Mouse (Mus musculus): ENCODE measurements around the gene Ccdc69.

Gene Ccdc69

DNA sequence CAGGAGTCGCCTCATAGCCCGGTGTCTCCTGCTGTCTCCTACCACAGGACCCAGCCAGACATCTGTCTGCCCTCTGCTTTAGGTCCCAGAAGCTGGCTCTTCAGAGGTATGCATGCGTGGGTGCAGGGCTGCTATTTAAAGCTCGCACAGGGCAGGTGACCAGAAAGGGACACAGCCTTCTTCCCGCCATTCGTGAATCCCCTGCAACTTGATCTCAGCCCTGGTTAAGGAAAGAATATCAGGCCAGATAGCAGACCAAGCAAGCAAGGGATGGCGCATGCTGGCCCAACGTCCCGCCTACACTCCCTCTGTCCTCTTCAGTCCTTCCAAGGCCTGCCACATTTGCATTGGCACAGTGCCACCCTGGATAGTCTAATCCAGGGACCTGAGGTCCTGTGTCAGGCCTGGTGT, 62.1 kb downstream of the Ccdc69 start:
- in situ Hi-C loops (cut with MboI; ENCODE audit: unreplicated experiment in 2 of 2) = no loop called here

DNA sequence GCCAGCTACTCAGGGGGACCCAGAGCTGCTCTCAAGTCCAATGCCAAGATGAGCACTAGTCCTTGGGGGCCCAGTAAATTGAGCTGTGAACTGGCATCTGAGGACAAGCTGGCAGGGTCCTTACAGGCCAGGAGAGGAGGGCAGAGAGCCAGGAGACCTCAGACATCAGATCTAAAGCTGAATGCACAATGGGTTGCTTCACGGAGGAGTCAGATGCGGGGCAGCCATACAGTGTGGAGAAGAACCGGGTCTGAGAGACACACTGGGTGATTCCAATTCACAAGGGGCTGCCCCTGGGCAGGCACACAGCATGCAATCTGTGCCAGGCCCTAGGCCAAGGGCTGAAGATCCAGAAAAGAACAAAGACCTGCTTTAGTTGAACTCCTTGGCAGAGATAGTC, 62.7 kb downstream of the Ccdc69 start:
- in situ Hi-C loops (cut with MboI; ENCODE audit: unreplicated experiment in 2 of 2) = no loop called here

DNA sequence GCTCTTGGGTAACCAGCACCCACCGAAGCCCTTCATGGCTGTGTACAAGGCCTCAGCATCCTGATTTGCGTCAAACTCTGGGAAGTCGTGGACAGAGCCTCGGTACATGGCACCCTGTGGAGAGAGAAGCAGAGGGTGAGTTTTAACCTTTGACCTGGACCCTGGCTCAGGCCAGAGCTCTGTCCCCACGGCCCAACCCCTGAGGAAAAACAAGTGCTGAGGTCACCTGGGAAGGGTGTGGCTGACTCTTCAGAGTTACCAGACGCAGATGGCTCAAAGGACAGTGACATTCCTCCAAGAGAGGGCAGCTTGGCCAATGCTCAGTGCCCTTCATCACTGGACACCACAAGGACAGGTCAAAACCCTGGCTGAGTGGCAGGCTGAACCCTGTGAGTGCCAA, 64.1 kb downstream of the Ccdc69 start:
- in situ Hi-C loops (cut with MboI; ENCODE audit: unreplicated experiment in 2 of 2) = no loop called here

DNA sequence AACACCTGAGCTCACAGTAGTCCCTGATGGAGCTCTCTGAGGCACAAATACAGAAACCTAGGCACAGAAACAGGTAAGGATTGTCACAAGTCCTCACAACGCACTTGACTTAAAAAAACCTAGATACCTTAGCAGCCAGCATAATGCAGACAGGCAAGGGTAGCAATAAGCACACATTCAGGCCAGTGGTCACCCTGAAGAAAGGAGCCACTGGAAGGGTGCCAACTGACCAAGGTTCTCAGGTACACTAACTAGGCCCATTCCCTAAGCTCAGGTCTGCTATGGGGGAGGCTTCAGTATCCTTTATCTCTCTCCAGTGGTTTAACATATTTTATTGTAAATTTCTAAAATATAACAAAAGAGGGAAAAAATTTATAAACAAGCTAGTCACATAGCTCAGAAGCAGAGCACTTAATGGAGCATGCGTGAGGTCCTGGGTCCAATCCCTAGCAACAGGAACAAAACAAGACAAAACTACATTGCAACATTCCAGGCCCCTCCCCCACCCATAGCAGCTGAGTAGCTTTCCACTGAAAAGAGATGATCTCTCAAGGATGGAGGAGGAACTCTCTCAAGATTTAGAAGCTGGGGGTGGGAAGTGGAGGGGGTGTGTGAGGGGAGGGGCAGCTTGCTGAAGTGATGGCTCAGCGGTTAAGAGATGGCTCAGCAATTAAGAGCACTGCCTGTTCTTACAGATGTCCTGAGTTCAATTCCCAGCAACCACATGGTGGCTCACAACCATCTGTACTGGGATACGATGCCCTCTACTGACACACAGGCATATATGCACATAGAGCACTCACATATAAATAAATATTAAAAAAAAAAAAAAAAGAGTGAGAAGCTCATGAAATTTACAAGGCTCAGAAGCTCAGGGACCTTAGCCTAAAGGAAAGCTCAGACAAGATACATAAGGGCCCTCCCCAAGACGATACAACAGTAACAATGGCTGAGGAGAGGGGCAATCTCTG, 65.1 kb downstream of the Ccdc69 start:
- in situ Hi-C loops (cut with MboI; ENCODE audit: unreplicated experiment in 2 of 2) = no loop called here

DNA sequence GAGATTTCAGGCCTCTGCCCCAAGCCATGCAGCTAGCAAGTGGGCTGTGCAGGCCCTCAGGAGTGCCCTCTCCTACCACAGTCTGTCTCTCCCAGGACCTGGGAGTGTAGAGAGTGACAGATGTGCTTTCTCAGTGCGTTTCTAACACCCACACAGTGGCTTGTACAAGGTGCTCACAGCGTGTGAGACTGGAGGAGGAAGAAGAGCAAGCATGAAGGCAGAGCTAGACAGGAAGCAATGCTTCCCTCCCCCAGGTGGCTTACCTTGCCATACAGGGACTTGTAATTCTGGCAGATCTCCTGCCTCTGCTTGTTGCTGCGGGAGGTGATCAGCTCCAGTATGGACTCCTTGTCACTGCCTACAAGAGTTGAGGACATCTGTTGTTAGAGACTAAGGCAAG, 66.5 kb downstream of the Ccdc69 start:
- in situ Hi-C loops (cut with MboI; ENCODE audit: unreplicated experiment in 2 of 2) = no loop called here

DNA sequence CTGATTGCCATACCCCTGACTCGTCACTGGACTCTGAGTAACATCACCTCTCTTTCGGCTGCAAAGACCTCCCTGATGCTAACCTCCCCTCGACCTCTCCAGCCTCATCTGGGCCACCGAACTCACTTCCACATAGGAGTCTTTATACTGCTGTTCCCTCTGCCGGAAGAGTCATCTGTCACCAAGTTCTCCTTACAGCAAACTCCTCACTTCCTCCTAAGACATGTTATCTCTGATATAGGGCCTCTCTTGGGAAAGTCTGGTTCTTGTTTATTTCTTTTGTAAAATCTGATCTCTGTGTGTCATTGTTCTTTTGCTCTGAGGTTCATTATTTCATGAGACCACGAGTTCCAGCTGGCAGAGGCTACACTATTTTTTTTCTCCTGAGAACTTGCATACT, 69.7 kb downstream of the Ccdc69 start:
- in situ Hi-C loops (cut with MboI; ENCODE audit: unreplicated experiment in 2 of 2) = no loop called here

DNA sequence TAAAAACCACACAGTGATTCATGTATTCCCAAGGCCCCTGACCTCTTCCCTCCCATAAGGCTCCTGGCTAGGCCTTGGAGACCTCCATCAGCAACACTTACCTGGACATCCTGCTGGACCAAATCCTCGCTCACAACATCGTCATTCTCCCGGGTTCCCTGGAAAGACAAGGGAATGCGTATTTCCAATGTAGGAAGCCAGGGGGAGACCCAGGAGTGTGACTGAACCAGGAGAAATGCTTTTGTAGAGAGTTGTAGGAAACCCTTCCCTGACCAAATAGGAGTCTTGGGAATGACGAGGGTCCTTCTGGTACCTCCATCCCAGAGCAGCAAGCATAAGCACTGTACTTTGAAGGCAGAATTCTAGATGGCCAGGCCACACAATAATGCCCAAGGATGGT, 72.2 kb downstream of the Ccdc69 start:
- in situ Hi-C loops (cut with MboI; ENCODE audit: unreplicated experiment in 2 of 2) = no loop called here

DNA sequence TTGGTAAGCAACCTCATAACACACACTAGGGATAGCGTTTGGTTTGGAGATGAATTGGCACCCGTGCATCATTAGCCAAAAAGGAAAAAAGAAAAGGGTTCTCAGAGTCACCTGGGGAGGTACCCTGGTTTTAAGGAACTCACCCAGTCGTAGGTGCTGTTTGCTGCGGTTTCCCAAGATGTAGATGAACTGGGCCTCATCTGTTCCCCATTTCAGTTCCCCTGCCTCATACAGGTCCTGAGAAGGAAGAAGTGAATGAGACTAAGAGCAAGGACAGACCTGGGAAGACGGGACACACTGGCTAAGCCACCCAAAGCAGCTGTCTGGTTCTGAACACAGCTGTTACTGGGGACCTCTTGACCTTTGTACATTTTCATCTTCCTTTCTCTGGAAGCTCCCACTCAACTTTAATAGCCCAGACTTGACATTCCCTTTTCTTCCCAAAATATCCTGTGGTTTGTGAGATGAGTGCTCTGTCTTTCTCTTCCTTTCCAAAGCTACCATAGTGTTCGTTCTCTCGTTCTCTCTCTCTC, 72.9 kb downstream of the Ccdc69 start:
- in situ Hi-C loops (cut with MboI; ENCODE audit: unreplicated experiment in 2 of 2) = loop anchor here (5.0 kb wide), 2 partner anchors 82 to 152 kb away; no protein-coding TSS in a partner anchor

Measured in v-Abl transformed pro-B cells (cell line).